Mouse (Mus musculus): Measurements from ENCODE around the gene Rps6ka5.

The Rps6ka5 gene

GRCm38 (mm10) chr12:100724606-100725457, 2.0 kb downstream of the Rps6ka5 start:
- peak; percentile 97 for DNase-seq (ENCODE audit: low spot score)

DNA sequence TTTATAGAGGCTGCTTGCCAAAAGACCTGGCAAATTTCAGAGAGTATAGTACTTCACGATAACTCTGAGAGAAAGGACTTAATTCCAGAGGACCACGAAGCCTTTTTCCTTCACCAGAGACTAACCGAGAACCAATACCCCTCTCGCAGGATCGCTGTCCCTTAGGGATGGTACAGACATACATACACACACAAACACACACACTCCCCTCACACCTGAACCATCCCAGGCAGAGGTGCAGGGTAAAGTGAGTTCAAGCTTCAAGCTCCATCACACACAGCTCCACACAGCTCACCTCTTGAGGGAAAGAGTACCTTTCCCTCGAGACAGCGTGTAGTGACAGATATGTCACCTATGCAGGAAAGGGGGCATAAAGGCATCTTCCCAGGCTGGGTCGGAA, 2.6 kb downstream of the Rps6ka5 start:
- DNase-seq (ENCODE audit: low spot score) = peak; percentile 7

DNA sequence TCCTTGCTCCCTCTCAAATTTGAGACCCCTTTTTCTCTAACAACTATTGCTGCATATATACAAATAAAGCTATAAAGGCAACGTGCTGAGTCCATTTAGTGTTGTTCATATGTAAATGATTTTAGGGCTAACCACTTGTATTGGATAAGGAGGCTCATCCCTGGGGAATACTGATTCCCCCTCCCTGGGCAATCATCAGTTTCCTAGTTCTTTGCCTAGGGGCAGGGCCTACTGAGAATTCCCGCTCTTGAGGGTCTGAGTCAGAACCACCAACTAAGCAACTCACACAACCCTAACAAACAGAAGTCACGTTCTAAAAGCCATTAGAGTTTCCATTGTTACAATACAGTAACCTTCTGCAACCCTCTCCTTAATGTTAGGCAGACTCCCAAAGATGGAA, 6.0 kb downstream of the Rps6ka5 start:
- no peak for DNase-seq (ENCODE audit: low spot score)

DNA sequence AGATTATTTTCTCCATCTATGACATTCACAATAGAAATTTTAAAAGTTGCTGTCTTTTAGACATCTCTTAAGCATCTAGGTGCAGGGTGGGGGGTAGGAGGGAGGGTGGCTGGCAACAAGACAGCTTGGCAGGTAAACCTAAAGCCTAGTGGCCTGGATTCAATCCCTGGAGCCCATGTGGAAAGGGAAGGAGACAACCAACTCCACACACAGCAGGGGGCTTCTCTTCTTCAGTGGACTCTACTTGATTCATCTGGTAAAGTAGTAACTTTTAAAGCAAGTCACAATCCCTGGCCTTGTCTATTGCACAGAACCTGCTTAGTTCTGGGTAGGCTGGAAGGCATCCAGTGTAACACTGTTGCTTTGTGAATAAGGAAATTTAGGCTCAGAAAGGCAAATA, 9.3 kb downstream of the Rps6ka5 start:
- DNase-seq (ENCODE audit: low spot score) = no peak

GRCm38 (mm10) chr12:100716969-100717368, 9.8 kb downstream of the Rps6ka5 start:
- DNase-seq (ENCODE audit: low spot score) = no peak

DNA sequence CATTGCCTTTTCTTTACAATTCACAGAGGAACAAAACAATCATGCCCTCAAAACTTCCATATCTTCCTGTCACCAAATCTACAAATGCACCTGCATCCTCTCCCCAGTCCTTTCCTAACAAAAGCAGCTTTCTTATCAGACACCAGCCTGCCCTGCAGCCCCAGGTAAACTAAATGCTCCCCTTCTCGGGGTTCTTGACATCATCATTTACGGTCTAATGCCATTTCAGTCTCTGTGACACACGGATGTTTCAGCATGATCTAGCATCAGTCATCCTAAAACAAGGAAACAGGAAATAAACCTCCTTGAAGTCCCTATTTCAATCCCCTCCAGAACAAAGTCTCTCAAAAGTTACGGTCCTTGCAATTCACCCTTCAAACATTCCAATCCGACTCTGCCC, 15.0 kb downstream of the Rps6ka5 start:
- DNase-seq (ENCODE audit: low spot score) = no peak

GRCm38 (mm10) chr12:100711116-100711691, 15.6 kb downstream of the Rps6ka5 start:
- no peak for DNase-seq (ENCODE audit: low spot score)

- no peak for DNase-seq (ENCODE audit: low spot score)
Observed at GRCm38 (mm10) chr12:100710432-100710831, 16.4 kb downstream of the Rps6ka5 start.

GRCm38 (mm10) chr12:100707312-100707711, 19.5 kb downstream of the Rps6ka5 start:
- no peak for DNase-seq (ENCODE audit: low spot score)

GRCm38 (mm10) chr12:100705057-100705722, 21.6 kb downstream of the Rps6ka5 start:
- no peak for DNase-seq (ENCODE audit: low spot score)

- DNase-seq (ENCODE audit: low spot score) = no peak
Observed at GRCm38 (mm10) chr12:100698019-100698418, 28.8 kb downstream of the Rps6ka5 start.

- DNase-seq (ENCODE audit: low spot score) = no peak
Observed at GRCm38 (mm10) chr12:100696621-100697020, 30.2 kb downstream of the Rps6ka5 start.

DNA sequence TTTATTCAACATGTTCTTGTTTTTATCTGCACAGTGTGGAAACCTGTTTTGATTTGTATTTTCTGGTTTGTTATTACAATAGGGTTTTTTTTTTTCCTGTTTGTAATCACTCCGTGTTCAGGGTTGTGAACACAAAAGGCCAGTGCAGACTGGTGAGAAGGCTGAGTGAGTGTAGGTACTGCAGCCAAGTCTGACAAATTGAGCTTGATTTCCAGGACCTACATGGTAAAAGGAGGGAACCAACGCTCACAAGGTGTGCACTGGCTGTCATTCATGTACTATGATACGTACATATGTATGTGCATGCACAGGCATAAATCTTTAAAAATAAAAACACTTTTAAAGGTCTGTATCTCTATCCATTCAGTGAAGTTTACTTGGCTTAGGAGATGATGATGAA, 31.5 kb downstream of the Rps6ka5 start:
- DNase-seq (ENCODE audit: low spot score) = no peak

- no peak for DNase-seq (ENCODE audit: low spot score)
Observed at GRCm38 (mm10) chr12:100692208-100692607, 34.6 kb downstream of the Rps6ka5 start.

- DNase-seq (ENCODE audit: low spot score) = no peak
Observed at GRCm38 (mm10) chr12:100690444-100690843, 36.3 kb downstream of the Rps6ka5 start.

GRCm38 (mm10) chr12:100688177-100688576, 38.6 kb downstream of the Rps6ka5 start:
- no peak for DNase-seq (ENCODE audit: low spot score)

DNA sequence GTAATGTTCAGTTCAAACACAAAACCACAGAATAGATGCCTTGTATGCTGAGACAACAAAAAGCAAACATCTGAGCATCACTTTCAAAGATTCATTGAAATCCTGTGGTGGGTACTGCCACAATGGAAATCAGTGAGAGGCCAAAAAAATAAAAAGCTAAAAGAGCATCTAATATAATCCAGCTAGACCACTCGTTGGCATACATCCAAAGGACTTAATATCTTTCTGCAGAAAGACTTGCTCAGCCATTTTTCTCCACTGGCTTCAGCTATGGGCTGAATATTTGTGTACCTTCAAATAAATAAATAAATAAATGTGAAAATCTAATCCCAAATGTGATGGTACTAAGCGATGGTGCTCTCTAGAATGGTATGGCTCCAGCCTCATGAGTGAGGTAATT, 39.8 kb downstream of the Rps6ka5 start:
- DNase-seq (ENCODE audit: low spot score) = no peak

GRCm38 (mm10) chr12:100681752-100682151, 45.0 kb downstream of the Rps6ka5 start:
- no peak for DNase-seq (ENCODE audit: low spot score)

GRCm38 (mm10) chr12:100681241-100681640, 45.5 kb downstream of the Rps6ka5 start:
- DNase-seq (ENCODE audit: low spot score) = no peak

DNA sequence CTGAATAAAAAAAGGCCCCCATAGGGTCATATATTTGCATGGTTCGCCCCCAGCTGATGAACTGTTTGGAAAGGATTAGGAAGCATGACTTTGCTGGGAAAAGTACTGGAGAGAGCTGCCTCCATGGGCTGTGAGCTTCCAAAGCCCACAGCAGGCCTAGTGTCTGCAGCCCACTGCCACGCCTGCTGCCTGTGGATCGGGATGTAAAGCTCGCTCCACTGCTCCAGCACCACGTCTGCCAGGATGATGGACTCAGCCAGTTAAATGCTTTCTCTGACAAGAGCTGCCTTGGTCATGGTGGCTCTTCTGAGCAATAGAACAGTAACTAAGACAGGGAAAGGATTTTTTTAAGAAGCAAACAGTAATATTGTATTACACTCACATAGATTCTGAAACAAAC, 46.1 kb downstream of the Rps6ka5 start:
- no peak for DNase-seq (ENCODE audit: low spot score)

GRCm38 (mm10) chr12:100670647-100671199, 56.1 kb downstream of the Rps6ka5 start:
- DNase-seq (ENCODE audit: low spot score) = no peak

DNA sequence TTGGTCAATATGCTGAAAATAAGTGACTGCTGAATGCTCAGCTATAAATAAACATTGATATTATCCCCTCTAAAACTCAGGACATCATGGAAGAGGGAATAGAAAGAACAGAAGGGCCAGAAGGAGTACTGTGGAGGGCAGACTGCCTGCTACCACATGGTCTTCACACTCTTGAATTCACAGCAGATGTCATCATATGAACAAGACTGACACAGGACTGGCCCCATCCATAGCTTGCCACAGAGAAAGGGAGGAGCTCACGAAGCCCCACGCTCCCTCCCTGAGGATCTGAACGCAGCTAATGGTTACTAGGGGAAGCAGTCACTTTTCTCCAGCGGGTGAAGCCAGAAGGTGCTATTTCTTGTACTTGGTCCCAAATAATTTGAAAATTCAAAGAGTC, 61.5 kb downstream of the Rps6ka5 start:
- no peak for DNase-seq (ENCODE audit: low spot score)

DNA sequence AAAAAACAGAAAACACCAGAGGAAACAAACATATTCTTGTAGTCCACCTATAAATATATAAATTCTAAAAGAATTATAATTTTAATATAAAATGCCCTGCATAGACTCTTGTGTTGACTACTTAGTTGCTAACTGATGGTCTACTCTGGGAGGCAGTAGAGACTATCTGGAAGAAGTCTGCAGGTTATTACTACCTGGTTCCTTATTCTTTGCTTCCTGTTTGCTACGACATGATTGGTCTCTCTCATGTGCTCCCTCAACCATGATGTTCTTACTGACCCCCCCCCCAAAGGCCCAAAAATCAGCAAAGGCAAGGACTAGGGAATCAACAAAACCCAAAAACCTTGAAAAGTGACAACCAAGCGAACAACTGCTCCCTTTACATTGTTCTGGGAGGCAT, 66.7 kb downstream of the Rps6ka5 start:
- DNase-seq (ENCODE audit: low spot score) = no peak

Data from MN1 (cell line).